Comparison of ENCODE assay signal across 27 mouse cellular contexts in genomic region chr19:21066432-21067113, GRCm38 (mm10).
DNase-seq lines count a peak whose midpoint lies in the region; ATAC-seq and TF ChIP-seq lines count a peak whose summit lies in the region.
"Had no signal": no experiment of that assay in that cellular context is flagged by ENCODE, and none has a peak within 500 bp of the region (broad histone marks: within the 10 kb centered on the region; RNA-seq: fewer than 3 reads in every experiment).

No protein-coding gene starts in this region.

- DNase-seq in gastrocnemius, adult 2 months = peak; percentile 21
- no peak for DNase-seq in gastrocnemius, postnatal 10 days
- peak; percentile 18 for DNase-seq in kidney, adult 2 months
- DNase-seq in kidney, postnatal 36 days = no peak
- peak; percentile 11 for DNase-seq in midbrain, embryonic 14.5 days
- DNase-seq in midbrain, embryonic 10.5 days (ENCODE audit: low spot score) = no peak
- peak; percentile 18 for DNase-seq in ZHBTc4 (ENCODE audit: low read depth, low spot score)
- no peak for DNase-seq in ovary, postnatal 10 days (ENCODE audit: low spot score)
- DNase-seq: adrenal gland, postnatal 14 days; cerebellum, adult 11-12 months; cerebellum, adult 9-11 months; kidney, adult 18-20 months; kidney, postnatal 4 days; liver, postnatal 0 days; right cerebral cortex, postnatal 4 days had no signal

- 94% methylated on average over 14 of the region's 14 CpGs for WGBS in kidney, adult 2 months
- WGBS in midbrain, embryonic 14.5 days = 87% methylated on average over 14 of the region's 14 CpGs
- WGBS in midbrain, embryonic 10.5 days = 90% methylated on average over 14 of the region's 14 CpGs

- no peak for TF ChIP-seq CTCF in gastrocnemius, adult 2 months (IDR thresholded peaks at IDR 0.05)
- TF ChIP-seq CTCF in kidney, adult 2 months (conservative IDR thresholded peaks at IDR 0.05; ENCODE audit: insufficient read depth, insufficient read length, low read depth, low read length) = no peak

- no peak overlapping the region for H3K4me3 ChIP-seq in gastrocnemius, adult 2 months
- H3K4me3 ChIP-seq in kidney, adult 2 months (ENCODE audit: insufficient read depth, low read depth, low read length) = no peak overlapping the region
- H3K4me3 ChIP-seq in midbrain, embryonic 14.5 days (replicated peaks; ENCODE audit: low read depth, low read length) = no peak overlapping the region
- no peak overlapping the region for H3K4me3 ChIP-seq in midbrain, embryonic 10.5 days
- H3K4me3 ChIP-seq: embryonic facial prominence, embryonic 13.5 days; forebrain, embryonic 10.5 days; forebrain, embryonic 15.5 days; heart, embryonic 13.5 days; left cerebral cortex, adult 2 months; limb, embryonic 12.5 days; midbrain, embryonic 15.5 days; neural tube, embryonic 15.5 days had no signal

- no peaks in the 10 kb centered on the region for H3K4me1 ChIP-seq in kidney, adult 2 months (ENCODE audit: control insufficient read depth, insufficient read depth, low read length)
- no peaks in the 10 kb centered on the region for H3K4me1 ChIP-seq in midbrain, embryonic 14.5 days (ENCODE audit: control insufficient read depth, insufficient read depth, low read length)
- no peaks in the 10 kb centered on the region for H3K4me1 ChIP-seq in midbrain, embryonic 10.5 days
- H3K4me1 ChIP-seq: embryonic facial prominence, embryonic 13.5 days; forebrain, embryonic 10.5 days; forebrain, embryonic 15.5 days; heart, embryonic 13.5 days; limb, embryonic 12.5 days; midbrain, embryonic 15.5 days; neural tube, embryonic 15.5 days had no signal

- H3K9ac ChIP-seq in midbrain, embryonic 14.5 days (replicated peaks; ENCODE audit: low read length) = no peak overlapping the region
- H3K9ac ChIP-seq: embryonic facial prominence, embryonic 13.5 days; forebrain, embryonic 15.5 days; heart, embryonic 13.5 days; limb, embryonic 12.5 days; liver, postnatal 0 days; midbrain, embryonic 15.5 days; neural tube, embryonic 15.5 days had no signal

- H3K4me2 ChIP-seq in midbrain, embryonic 14.5 days (ENCODE audit: low read length) = no peak overlapping the region
- H3K4me2 ChIP-seq: embryonic facial prominence, embryonic 13.5 days; forebrain, embryonic 15.5 days; heart, embryonic 13.5 days; limb, embryonic 12.5 days; liver, embryonic 11.5 days; midbrain, embryonic 15.5 days; neural tube, embryonic 15.5 days had no signal

- intact Hi-C loops in gastrocnemius, adult 2 months (cut with DNase I) = no loop called here

- no peak for ATAC-seq in midbrain, embryonic 14.5 days (ENCODE audit: low FRiP score, low TSS enrichment)
- ATAC-seq: forebrain, embryonic 15.5 days; hindbrain, embryonic 16.5 days; liver, postnatal 0 days; midbrain, embryonic 15.5 days had no signal

- TF ChIP-seq POLR2A in kidney, adult 2 months (IDR thresholded peaks at IDR 0.05; ENCODE audit: low read depth, low read length) = no peak

- peak overlapping the region; percentile 6; the same call in 1 of the 2 replicates for H3K27ac ChIP-seq in gastrocnemius, adult 2 months
- H3K27ac ChIP-seq in kidney, adult 2 months (ENCODE audit: insufficient read depth, low read depth, low read length) = no peak overlapping the region
- H3K27ac ChIP-seq in midbrain, embryonic 14.5 days (replicated peaks; ENCODE audit: low read depth, low read length) = no peak overlapping the region
- H3K27ac ChIP-seq in midbrain, embryonic 10.5 days (replicated peaks) = no peak overlapping the region
- H3K27ac ChIP-seq: embryonic facial prominence, embryonic 13.5 days; forebrain, embryonic 10.5 days; forebrain, embryonic 15.5 days; heart, embryonic 13.5 days; left cerebral cortex, adult 2 months; limb, embryonic 12.5 days; macrophage; midbrain, embryonic 15.5 days; neural tube, embryonic 15.5 days had no signal

- no peaks in the 10 kb centered on the region for H3K36me3 ChIP-seq in kidney, adult 2 months (ENCODE audit: control insufficient read depth, insufficient read depth, low read length)
- no peaks in the 10 kb centered on the region for H3K36me3 ChIP-seq in midbrain, embryonic 14.5 days (ENCODE audit: control insufficient read depth, insufficient read depth, low read length)
- H3K36me3 ChIP-seq in midbrain, embryonic 10.5 days = no peaks in the 10 kb centered on the region
- H3K36me3 ChIP-seq: embryonic facial prominence, embryonic 13.5 days; forebrain, embryonic 10.5 days; forebrain, embryonic 15.5 days; heart, embryonic 13.5 days; limb, embryonic 12.5 days; midbrain, embryonic 15.5 days; neural tube, embryonic 15.5 days had no signal

- no peaks in the 10 kb centered on the region for H3K27me3 ChIP-seq in kidney, adult 2 months (replicated peaks; ENCODE audit: control insufficient read depth, insufficient read depth, low read length)
- H3K27me3 ChIP-seq in midbrain, embryonic 14.5 days (ENCODE audit: control insufficient read depth, insufficient read depth, low read length) = no peaks in the 10 kb centered on the region
- H3K27me3 ChIP-seq in midbrain, embryonic 10.5 days (ENCODE audit: low read depth, poor library complexity, severe bottlenecking) = no peaks in the 10 kb centered on the region
- H3K27me3 ChIP-seq: CH12.LX; embryonic facial prominence, embryonic 13.5 days; forebrain, embryonic 15.5 days; heart, embryonic 13.5 days; limb, embryonic 12.5 days; midbrain, embryonic 15.5 days; neural tube, embryonic 15.5 days had no signal

- no peaks in the 10 kb centered on the region for H3K9me3 ChIP-seq in midbrain, embryonic 14.5 days (ENCODE audit: control insufficient read depth, low read length)
- 0 out of 2 replicates have a peak, but pooled peaks cover 7% of the 10 kb centered on the region for H3K9me3 ChIP-seq in midbrain, embryonic 10.5 days (replicated peaks)
- H3K9me3 ChIP-seq: embryonic facial prominence, embryonic 13.5 days; forebrain, embryonic 15.5 days; limb, embryonic 12.5 days; midbrain, embryonic 15.5 days; neural tube, embryonic 15.5 days had no signal

Comparison
In these comparisons a context has a peak if more than half of its experiments do, and no peak if none do; other contexts are left out.
1. DNase-seq: peak in gastrocnemius, adult 2 months (single experiment), kidney, adult 2 months (single experiment), midbrain, embryonic 14.5 days (single experiment) and ZHBTc4 (single experiment); none in gastrocnemius, postnatal 10 days (single experiment), kidney, postnatal 36 days (0 of 2), midbrain, embryonic 10.5 days (single experiment) and ovary, postnatal 10 days (single experiment).